Mouse (Mus musculus) hindlimb bud, embryonic 11.5 days (tissue): ENCODE results near the gene Fabp3.
A peak's percentile ranks its signal among the peaks of the same experiment; 100 is the strongest.

Source experiments
- DNase-seq: peaks from one replicate; pipeline ENCODE4 v3.0.0-alpha.2; 2012; ENCODE audit warnings: low read depth, low spot score; ENCODE audit errors: extremely low spot score

Fabp3 gene

DNA sequence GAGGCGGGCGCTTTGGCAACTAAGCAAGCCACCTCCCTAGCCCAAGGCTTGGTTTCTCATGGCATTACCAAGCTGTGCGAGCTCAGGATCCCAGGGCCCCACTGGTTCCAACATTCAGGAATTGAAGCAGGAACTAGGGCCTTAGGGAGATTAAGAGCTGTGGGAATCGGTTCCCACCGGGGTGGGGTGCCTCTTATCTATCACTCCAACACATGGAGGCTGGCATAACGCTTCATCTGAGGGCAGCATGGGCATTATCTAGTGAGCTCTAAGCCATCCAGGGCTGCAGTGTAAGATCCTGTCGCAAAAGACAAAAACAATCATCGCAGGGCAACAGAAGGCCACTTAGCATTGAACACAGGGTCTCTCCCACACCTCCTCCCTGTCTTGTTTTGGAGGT lies 13.9 kb upstream of the Fabp3 start:
- DNase-seq: no peak

DNA sequence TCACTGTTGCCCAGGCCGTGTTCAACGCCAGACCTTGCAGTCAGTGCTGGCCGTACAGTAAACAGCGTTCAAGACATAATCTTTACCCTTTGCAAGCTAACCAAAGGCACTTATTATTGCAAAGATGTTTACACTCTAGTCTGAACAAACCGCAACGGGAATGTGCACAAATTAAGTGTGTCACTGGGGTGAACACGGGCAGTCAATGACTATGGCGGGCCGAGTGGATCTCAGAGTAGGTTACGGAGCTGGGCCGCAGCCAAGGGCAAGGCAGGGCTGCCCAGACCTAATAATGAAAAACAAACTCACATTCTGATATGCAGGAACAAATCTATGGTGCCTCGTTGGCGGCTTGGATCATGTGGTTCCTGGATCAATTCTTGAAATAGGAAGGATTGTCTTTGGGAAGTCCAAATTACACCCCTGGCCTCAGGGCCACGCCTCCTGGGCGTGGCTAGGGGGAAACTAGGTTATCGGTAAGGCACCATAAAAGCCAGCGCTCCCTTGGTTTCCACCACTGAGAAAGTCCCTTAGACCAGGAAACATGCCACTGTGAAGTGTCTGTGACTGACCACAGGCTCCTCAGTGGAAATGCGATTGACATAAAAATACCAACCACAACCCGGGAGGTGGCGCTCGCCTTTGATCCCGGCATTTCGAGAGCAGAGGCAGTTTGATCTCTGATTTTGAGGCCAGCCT lies 13.2 kb upstream of the Fabp3 start:
- DNase-seq: no peak

DNA sequence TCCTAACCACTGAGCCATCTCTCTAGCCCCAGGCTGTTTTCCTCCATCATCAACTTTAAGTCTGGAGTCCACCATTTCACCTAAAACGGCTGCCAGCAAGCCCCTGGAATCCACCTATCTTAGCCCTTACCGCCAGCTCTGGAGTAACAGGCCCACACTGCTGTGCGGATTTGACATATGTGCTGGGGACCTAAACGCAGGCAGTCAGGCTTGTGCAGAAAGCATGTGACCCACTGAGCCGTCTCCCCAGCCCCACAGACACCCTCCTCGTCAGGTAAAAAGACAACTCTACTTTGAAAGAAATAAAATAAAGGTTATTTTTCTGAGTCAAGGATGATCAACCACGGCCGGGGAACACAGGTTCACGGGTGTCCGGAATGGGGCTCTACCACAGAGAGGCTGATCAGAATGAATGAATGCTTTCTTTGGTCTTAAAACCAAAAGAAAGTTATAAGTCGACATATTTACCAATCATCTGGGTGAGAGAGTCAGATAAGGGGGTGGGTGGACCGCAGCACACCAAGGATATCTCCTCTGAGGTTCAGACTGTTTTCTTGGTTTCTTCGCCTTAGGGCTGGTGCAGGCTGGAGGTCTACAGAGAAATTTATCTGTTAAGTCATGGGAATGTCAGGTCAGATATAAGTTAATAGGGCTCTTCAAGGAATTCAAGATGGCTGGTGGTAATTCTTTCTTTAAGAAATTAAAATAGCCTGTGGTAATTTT lies 12.0 kb upstream of the Fabp3 start:
- no peak for DNase-seq

DNA sequence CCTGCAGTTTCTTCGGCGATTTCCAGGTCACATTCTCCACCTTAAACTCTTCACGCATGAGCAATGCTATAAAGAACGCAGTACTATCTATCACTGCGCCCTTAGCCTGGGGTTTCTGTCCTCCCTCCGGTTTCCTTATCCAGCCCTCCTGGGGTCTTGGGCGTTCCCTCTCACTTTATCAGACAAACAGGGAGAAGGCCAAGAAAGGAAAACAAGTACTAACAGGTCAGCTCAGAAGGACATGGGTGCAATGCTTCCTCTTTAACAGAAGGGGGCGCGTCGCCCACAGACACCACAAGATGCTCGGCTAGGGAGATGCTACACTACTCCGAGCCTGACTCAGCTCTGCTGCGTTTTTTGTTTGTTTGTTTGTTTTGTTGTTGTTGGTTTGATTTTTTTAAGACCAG lies 11.3 kb upstream of the Fabp3 start:
- DNase-seq: no peak

DNA sequence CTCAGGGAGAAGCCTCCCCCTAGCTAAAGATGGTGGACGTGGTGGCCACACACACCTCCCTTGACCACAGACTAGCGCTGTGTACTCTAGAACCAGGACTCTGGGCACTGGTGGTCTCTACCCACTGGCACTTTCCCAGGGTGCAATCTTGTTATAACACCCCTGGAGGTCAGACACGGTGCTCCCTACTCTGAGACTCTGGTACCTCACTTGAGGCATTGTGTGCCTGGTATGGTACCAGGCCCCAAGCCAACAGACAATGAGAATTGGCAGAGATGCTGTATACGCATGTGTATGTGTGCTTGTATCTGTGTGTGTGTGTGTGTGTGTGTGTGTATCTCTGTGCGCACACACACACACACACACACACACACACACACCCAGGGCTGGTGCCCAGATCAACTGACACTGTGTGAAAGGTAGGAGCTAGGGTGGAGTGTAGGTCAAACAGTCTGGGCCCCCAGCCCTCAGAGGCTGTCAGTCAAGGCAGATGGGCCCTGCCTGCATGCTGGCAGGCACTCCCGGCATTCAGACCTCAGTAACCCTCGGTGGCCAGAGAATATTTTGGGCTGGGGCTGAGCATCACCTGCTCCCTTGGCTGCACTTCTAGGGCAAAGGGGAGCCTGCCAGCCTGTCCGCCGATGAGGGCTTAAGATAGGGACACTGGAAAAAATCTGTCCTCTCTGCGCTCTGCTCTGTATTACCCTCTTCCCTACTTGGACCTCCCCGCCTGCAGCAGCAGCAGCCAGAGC lies 9.3 kb upstream of the Fabp3 start:
- no peak for DNase-seq

DNA sequence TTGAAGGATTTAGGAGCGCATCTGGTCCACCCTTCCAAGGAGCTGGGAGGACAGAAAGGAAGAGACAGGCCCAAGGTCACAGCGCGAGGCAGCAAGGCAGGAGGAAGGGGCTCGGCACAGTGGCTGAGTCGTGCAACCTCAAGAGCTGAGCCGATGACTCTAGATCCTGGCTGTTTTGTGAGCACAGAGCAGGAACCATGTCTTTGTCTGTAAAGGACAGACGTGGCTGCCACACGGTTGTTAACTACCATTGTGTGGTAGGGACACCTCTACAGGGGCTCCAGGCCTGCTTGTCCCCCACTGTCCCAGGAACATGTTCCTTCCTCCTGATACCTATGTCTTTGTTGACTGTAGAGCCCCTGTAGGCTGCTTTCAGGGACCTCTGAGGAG lies 8.8 kb upstream of the Fabp3 start:
- no peak for DNase-seq

DNA sequence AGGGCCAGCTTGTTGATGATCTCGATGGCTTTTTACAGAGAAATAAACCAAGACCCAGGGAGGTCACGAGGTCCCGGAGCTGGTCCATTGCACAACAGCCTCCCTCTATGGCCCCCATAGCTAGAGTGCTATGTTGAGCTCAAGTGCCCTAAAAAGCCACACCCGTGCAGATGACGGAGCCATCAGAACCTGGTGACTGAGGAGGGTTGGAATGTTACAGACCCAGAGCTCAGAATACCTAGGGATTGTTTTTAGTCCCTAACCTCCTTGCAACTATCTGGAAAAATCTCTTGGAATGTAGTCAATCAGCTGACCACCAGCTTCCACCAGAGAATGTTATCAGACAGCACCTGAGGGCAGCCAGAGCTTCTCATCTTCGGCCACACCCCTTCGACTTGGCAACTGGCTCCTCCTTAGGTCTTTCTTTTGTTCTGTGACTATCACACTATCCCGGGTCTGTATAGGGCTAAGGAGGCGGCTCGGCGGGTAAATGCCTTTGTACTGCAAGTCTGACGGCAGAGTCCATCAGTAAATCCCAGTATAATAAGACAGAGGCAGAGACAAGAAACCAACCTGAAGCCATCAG lies 6.0 kb upstream of the Fabp3 start:
- DNase-seq: no peak

DNA sequence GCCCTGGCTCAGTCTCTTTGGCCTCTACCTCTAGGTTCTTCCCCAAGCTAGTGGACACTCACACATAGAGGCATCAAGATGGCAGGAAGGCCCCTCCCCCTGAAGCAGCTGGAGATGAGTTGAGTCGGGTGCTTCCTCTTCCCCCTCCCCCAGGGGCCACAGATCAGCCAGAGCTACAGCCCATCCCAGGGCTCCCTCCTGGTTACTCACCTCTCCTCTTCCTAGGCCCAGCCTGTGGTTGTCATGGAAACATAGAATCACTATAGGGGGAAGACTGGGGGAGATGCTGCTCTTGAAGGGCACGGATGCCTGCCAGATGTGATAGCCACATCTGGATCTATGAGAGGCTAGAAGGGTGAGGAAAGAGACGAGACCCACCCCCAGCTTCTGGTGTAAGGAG lies 3.6 kb upstream of the Fabp3 start:
- no peak for DNase-seq

DNA sequence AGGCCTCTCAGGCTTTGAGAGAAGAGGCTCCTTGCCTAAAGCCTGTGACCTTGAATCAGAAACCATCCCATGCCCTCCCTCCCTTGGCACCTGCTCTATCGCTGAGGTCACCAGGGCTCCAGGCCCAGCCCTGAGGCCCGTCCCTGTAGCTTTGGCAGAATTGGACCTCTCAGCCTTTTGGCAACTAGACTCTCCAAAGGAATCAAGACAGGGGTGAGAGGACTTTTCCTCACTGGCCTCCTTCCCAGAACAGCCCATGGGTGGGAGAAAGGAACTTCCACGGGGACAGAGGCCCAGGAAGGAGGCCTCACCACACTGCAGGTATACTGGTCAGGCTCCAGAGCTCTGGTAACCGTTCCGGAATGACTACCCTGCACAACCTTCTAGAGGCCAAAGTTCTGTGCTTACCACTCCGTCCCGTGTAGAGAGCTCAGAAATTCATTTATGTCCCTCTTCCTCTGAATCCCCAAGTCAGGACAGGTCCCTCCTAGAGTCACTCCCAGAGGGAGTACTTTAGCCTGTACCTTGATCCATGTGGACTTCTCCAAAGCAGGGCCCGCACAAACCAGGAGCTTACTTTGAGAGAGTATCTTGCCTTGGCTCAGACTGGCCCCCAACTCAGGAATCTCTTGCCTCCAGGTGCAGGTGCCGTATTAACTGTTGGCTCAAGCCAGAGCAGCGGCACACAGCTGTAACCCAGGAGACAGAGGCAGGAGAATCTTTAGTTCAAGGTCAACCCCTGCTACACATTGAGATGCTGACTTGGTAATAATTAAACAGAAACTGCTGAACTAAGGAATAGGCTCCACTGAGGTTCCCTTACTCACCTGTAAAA lies 1.4 kb upstream of the Fabp3 start:
- DNase-seq: no peak

DNA sequence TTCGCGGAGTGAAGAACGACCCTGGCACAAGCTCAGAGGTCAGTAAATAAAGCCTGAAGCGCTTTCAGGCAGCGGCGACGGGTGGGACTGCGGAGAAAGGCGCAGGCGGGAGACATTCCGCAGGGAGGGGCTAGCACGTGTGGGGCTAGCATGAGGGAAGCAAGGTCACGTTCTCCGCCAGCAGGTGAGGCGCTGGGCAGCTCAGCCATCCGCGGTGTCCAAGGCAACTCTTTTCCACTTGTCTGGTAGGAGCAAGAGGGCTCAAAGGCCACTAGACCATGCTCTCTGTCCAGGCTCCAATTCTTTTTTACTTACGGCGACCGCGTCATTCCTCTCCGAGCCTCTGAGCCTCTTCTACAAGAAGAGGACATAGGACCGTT lies 554 bp upstream of the Fabp3 start:
- DNase-seq: peak; percentile 6

DNA sequence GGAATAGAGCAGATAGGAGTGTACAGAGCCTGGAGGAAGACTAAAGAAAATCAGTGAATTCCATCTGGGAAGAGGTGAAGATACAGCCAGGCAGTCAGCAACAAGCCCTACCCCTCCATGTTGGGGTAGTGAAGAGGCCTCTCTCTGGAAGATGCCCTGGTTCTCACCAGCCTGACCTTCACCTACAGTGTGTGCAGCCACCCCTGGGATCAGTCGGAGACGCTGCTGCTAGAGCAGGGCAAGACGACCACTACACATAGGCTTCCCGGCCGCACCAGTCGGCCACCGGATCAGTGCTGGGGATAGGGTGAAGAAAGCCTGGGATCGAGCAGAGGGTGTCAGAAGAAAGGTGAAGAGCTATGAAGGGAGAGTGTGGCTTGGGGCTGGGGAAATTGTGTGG lies 859 bp downstream of the Fabp3 start:
- DNase-seq: no peak

DNA sequence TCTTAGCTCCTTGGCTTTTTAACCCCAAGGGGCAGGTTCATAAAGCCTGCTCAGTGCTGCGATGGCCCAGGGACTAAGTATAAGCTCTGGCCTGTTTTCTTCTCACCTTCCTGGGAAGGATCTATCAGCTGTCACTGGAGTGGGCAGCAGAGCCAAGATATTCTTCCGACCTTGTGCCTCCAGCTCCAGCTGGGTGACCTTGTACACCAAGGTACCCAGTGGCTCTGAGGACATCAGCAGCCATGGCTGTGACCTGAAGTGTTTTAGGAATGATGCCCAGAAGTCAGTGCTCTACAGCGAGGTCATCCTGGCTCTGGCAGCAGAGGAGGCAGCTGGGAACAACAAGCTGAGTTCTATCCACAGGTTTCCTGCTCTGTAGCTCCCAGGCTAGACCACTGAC lies 4.1 kb downstream of the Fabp3 start:
- no peak for DNase-seq

DNA sequence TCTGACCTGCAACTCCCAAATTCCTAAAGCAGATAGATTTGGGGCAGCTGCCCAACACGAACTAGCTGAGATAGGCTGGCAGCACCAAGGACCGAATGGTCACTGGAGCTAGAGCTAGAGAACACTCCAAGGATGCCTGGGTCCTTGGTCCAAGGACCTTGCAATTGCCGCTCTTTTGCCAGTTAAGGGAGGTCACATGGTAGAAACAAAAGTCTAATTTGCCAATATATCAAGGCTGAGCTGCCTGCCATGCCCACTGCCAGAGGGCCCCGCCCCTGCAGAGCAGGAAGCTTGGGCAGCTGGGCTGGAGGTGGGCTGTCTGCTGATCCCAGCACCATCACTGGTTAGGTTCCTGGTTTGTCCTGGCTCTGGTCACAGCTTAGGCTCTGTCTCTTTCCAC lies 5.2 kb downstream of the Fabp3 start:
- no peak for DNase-seq

DNA sequence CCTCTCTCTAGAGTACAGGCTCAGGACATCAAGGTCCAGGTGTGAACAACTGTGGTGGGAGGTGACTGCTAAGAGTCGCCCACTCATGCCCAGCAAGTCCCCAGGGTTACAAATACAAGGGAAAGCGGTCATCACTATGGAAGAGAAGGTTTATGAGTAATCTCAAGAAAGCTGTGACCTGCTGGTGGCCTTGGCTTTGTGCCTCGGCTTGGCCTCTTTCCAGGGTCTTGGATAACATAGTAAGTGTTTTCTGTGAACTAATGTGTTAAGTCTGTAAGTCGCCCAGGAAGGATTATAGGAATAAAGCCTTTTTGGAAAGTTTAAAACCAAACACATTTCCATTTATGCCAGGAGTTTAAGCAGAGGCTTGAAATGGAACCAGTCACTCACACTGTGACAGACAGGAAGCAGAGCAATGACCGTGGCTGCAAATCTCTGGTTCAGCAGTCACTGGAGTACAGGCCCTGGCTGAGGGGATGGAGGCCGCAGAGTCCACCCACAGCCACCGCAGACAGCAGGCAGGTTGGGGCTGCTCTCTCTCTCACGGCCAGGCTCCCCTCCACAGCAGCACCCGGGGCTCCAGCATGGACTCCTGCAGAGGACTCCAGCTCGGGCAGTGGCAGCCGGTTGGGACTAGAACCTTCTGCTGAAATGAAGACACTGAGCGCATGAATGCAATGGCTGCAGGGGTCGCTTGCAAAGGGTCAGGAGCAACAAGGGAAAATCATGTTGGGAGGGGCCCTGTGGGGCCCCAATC lies 7.6 kb downstream of the Fabp3 start:
- no peak for DNase-seq

DNA sequence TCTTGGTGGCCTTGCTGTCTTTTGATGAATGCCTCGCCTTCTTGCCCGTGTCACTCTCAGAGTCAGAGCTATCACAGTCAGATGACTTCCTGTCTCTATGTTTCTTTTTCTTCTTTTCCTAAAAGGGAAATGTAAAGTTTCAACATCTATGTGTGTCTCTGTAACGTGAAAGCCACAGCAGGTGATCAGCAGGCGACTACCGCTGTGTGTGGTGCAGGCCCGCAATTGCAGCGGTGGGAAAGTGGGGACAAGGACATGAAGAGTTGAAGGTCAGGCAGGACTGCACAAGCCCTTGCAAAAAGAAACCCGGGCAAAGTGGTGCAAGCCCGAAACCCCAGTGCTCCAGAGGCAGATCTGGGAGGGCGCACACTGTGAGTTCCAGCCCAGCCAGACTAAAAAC lies 8.3 kb downstream of the Fabp3 start:
- DNase-seq: no peak

DNA sequence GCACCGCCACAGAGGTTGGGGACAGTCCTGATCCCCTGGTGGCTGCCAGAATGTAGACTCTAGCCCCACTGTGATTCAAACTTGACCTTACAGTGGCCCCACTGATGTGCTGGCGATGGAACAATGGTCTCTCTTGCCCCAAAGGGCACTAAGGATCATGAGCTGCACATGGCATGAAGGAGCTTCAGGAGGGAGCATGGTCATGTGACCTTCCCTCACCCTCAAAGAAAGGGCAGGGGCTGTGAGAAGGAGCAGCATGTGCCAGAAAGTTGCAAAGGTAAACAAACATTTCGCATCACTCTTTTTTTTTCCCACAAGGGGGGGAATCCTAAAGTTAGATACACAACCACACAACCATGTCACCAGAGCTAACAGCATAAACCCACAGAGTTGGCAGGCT lies 9.7 kb downstream of the Fabp3 start:
- no peak for DNase-seq

DNA sequence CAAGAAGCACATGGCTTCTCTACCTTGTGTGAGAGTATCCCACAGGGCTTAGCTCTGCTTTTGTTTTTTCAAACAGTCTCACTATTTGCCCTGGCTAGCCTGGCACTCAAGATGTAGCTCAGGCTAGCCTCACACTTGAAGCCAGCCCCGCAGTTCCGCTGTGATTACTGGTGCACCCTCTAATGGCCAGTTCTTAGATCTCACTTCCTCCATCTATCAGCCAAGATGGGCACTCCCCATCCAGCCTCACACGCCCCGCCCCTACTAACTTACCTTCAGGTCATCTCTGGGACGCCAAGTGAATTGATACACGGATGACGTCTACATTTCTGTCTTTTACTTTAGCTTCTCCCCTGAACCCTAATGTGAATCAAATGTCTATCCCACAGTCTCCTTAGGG lies 11.2 kb downstream of the Fabp3 start:
- no peak for DNase-seq

DNA sequence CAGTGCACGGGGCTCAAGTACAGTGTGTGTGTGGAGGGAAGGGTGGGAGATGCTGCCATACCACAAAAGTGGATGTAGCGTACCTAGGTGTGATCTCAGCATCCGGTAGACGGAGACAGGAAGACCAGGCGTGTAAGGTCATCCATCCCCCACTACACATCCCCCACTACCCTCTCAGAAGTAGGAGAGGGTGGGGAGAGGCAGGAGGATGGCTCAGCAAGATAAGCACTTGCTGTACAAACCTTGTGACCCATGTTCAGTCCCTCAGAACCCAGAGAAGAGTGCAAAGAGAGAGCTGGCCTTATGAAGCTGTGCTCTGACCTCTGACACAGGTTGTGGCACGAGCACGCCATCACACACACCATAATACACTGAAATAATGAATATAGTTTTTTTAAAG lies 13.2 kb downstream of the Fabp3 start:
- no peak for DNase-seq

DNA sequence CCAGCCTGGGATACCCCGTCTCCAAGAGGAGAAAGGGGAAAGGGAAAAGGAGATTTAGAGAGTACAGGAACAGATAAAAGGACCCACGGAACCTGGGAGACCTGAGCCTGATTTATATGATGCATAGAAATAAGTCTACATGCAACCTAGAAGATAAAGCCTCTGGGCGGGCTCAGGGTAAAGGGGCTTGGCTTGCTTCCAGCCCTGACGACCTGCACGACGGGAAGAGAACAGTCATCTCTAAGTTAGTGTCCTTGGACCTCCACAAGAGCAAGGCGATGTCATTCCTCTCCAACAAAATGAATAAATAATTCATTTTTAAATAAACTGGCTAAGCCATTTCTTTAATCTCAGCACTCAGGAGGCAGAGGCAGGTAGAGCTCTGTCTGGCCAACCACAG lies 14.2 kb downstream of the Fabp3 start:
- DNase-seq: no peak

DNA sequence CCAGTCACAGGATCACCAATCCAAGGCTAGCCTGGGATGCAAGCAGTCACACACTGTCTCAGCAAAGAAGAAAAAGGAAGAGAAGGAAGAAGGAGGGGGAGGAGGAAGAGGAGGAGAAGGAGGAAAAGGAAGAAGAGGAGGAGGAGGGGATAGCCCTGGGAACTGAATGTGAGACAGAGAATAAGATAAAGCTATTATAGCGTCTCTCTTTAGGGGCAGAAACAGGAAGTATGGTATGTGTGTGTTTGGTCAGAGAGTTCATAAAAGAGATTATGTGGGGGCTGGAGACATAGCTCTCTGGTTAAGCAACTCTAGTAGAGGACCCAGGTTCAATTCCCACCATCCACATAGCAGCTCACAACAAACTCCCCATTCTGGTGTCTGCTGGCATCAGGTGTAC lies 14.8 kb downstream of the Fabp3 start:
- no peak for DNase-seq
